Mouse (Mus musculus): ENCODE data around the gene Rmdn3. TPM values are rescaled to one million over a fixed set of nuclear protein-coding genes. Genes with fewer than 3 reads are reported as not detected.

The Rmdn3 gene
- polyA plus RNA-seq, 1 experiment: 15.8 TPM

- TF ChIP-seq CTCF (IDR thresholded peaks at IDR 0.05; ENCODE audit: low read depth, low read length) (no peak), POLR2A (IDR thresholded peaks at IDR 0.05; ENCODE audit: borderline replicate concordance, low read depth, low read length) (no peak)
- Histone ChIP-seq H3K4me3 (ENCODE audit: insufficient read depth, low read length) (no peak overlapping the region), H3K27ac (ENCODE audit: insufficient read depth, low read depth, low read length) (no peak overlapping the region), H3K4me1 (ENCODE audit: control insufficient read depth, insufficient read depth, low read length) (peaks cover 27% of the 10 kb centered on the region)
Measured at GRCm38 (mm10) chr2:119171574-119171973, 14.7 kb upstream of the Rmdn3 start.

- Histone ChIP-seq H3K27ac (ENCODE audit: insufficient read depth, low read depth, low read length) (no peak overlapping the region), H3K4me1 (ENCODE audit: control insufficient read depth, insufficient read depth, low read length) (peaks cover 28% of the 10 kb centered on the region), H3K4me3 (ENCODE audit: insufficient read depth, low read length) (no peak overlapping the region)
- TF ChIP-seq CTCF (IDR thresholded peaks at IDR 0.05; ENCODE audit: low read depth, low read length) (no peak), POLR2A (IDR thresholded peaks at IDR 0.05; ENCODE audit: borderline replicate concordance, low read depth, low read length) (no peak)
Measured at GRCm38 (mm10) chr2:119170282-119170681, 13.4 kb upstream of the Rmdn3 start.

DNA sequence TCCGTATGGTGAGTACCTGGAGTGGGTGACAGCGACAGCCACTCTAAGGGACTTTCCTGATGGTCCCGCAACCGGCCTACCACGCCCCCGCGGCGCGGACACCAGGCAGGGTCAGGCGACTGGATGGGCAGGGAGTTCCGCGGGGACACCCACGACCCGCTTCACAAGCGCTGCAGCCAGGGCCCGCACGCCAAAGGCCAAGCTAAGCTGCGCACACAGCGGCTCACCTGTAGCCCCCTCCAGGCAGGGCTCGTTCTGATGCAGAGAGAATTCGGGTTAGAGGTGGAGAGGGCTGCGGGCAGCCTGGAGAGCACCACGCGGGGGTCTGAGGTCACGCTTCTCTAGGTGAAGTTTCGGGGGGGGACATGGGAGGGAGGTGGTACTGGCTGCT, 11.0 kb upstream of the Rmdn3 start:
- Histone ChIP-seq H3K4me3 (ENCODE audit: insufficient read depth, low read length) (peak overlapping the region; percentile 61), H3K4me1 (ENCODE audit: control insufficient read depth, insufficient read depth, low read length) (peaks cover 29% of the 10 kb centered on the region), H3K27ac (ENCODE audit: insufficient read depth, low read depth, low read length) (no peak overlapping the region)
- TF ChIP-seq POLR2A (IDR thresholded peaks at IDR 0.05; ENCODE audit: borderline replicate concordance, low read depth, low read length): no peak

DNA sequence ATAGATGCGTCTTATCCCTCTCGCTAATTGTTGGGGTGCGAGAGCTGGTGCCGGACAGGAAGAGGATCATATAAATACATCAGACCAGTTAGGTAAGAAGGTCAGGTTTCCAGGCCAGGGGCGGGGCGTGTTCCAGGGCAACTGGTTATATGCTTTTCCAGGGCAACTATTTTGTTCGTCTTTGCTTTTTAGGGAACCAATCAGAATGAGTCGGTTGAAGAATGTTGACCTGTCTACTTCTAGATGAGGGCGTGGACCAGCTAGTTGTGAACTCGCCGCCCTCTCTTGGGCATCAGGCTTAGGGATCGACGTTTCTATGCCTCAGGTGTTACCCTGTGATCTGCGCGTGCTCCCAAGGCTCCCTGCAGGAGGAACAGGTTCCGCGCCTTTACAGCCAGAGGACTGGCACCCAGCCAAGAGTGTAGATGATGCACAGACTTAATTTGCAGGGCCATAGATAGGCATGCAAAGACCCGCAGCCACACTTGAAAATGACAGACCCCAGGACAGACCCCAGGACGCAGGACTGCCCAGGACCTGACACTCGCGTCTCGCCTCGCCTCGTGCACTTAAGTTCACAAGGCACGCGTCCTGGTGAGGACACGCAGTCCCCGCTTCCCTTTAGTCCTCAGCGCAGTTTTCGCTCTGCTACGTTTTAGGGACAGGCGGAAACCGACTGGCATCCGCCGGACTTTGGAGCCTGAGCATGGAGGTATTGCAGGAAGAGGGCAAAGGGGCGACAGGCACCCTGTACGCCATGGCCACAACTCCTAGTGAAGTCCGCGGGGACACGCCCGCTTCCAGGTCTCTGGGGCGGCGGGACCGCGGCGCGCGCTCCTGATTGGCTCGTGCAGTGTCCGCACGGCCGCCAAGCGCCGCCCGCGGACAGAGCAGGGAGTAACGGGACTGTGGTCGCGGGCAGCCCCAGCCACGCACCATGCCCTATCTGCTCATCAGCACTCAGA, 10.3 kb upstream of the Rmdn3 start, which contains the start of gene Gchfr:
Gchfr (plus strand) TSS at position 873 of the 965 bp plus-strand sequence.
- TF ChIP-seq CTCF (IDR thresholded peaks at IDR 0.05; ENCODE audit: low read depth, low read length): no peak
- TF ChIP-seq POLR2A (IDR thresholded peaks at IDR 0.05; ENCODE audit: borderline replicate concordance, low read depth, low read length): no peak
- H3K4me1 ChIP-seq (ENCODE audit: control insufficient read depth, insufficient read depth, low read length): peaks cover 26% of the 10 kb centered on the region
- no peak within 1 kb of the TSS for H3K27ac ChIP-seq (ENCODE audit: insufficient read depth, low read depth, low read length)
- H3K4me3 ChIP-seq (ENCODE audit: insufficient read depth, low read length): peak within 1 kb of the TSS; percentile 61

- Histone ChIP-seq H3K27ac (ENCODE audit: insufficient read depth, low read depth, low read length) (no peak overlapping the region), H3K4me3 (ENCODE audit: insufficient read depth, low read length) (no peak overlapping the region), H3K4me1 (ENCODE audit: control insufficient read depth, insufficient read depth, low read length) (peaks cover 24% of the 10 kb centered on the region)
- TF ChIP-seq POLR2A (IDR thresholded peaks at IDR 0.05; ENCODE audit: borderline replicate concordance, low read depth, low read length): no peak
- no peak for TF ChIP-seq CTCF (IDR thresholded peaks at IDR 0.05; ENCODE audit: low read depth, low read length)
Measured at GRCm38 (mm10) chr2:119165401-119165800, 8.6 kb upstream of the Rmdn3 start.

DNA sequence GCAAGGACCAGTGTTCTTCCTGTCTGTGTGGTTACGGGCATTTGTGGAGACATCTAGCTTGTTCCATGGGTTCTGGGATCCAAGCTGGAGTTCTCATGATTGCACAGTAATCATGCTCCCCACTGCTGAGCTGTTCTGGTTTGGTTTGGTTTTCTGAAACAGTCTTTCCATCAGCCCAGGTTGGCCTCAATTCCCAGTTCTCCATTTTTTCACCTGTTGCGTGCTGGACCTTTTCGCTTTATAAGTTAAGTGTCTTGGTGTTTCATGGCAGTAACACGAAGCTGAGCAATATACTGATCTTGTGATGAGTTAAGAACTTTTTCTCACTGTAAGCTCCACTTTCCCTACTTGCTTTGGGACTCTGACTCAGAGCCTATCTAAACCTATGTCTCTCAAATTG, 7.2 kb upstream of the Rmdn3 start:
- TF ChIP-seq CTCF (IDR thresholded peaks at IDR 0.05; ENCODE audit: low read depth, low read length) (no peak), POLR2A (IDR thresholded peaks at IDR 0.05; ENCODE audit: borderline replicate concordance, low read depth, low read length) (no peak)
- peaks cover 15% of the 10 kb centered on the region for H3K4me1 ChIP-seq (ENCODE audit: control insufficient read depth, insufficient read depth, low read length)
- no peak overlapping the region for H3K27ac ChIP-seq (ENCODE audit: insufficient read depth, low read depth, low read length)
- H3K4me3 ChIP-seq (ENCODE audit: insufficient read depth, low read length): no peak overlapping the region

- Histone ChIP-seq H3K4me1 (ENCODE audit: control insufficient read depth, insufficient read depth, low read length) (peaks cover 15% of the 10 kb centered on the region), H3K27ac (ENCODE audit: insufficient read depth, low read depth, low read length) (no peak overlapping the region), H3K4me3 (ENCODE audit: insufficient read depth, low read length) (no peak overlapping the region)
- TF ChIP-seq CTCF (IDR thresholded peaks at IDR 0.05; ENCODE audit: low read depth, low read length) (no peak), POLR2A (IDR thresholded peaks at IDR 0.05; ENCODE audit: borderline replicate concordance, low read depth, low read length) (no peak)
Measured at GRCm38 (mm10) chr2:119163135-119163534, 6.3 kb upstream of the Rmdn3 start.

DNA sequence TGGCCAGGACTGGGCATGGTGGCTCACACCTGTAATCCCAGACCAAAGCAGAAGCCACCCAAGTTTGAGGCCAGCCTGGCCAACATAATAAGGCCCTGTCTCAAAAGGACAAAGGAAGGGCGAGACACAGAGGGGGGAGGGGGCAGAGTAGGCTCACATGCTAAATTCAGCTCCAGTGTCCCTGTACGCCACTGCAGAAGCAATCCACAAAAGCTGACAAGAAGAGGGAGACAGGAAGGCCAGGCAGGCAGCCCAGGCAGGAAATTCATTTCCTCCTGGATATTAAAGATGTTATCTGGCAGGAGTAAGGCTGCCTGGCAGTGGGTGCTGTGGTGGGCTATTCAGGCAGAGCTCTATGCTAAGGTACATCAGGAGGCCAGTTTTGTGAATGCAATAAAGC, 4.4 kb upstream of the Rmdn3 start:
- peaks cover 12% of the 10 kb centered on the region for H3K4me1 ChIP-seq (ENCODE audit: control insufficient read depth, insufficient read depth, low read length)
- no peak overlapping the region for H3K27ac ChIP-seq (ENCODE audit: insufficient read depth, low read depth, low read length)
- no peak overlapping the region for H3K4me3 ChIP-seq (ENCODE audit: insufficient read depth, low read length)
- TF ChIP-seq CTCF (IDR thresholded peaks at IDR 0.05; ENCODE audit: low read depth, low read length) (no peak), POLR2A (IDR thresholded peaks at IDR 0.05; ENCODE audit: borderline replicate concordance, low read depth, low read length) (no peak)

DNA sequence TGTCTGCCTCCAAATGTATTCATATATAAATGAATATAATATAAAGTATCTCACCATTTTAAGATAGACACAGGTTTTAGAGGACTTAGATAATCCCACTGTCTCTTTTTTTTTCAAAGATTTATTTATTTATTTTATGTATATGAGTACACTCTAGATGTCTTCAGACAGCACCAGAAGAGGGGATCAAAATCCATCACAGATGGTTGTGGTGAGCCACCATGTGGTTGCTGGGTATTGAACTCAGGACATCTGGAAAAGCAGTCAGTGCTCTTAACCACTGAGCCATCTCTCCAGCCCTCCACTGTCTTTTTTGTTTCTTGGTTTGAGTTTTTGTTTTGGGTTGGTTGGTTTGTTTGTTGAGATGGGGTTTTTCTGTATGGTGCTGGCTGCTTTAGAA, 1.0 kb upstream of the Rmdn3 start:
- Histone ChIP-seq H3K4me3 (ENCODE audit: insufficient read depth, low read length) (no peak overlapping the region), H3K4me1 (ENCODE audit: control insufficient read depth, insufficient read depth, low read length) (peaks cover 13% of the 10 kb centered on the region), H3K27ac (ENCODE audit: insufficient read depth, low read depth, low read length) (no peak overlapping the region)
- TF ChIP-seq POLR2A (IDR thresholded peaks at IDR 0.05; ENCODE audit: borderline replicate concordance, low read depth, low read length): no peak
- TF ChIP-seq CTCF (IDR thresholded peaks at IDR 0.05; ENCODE audit: low read depth, low read length): no peak

DNA sequence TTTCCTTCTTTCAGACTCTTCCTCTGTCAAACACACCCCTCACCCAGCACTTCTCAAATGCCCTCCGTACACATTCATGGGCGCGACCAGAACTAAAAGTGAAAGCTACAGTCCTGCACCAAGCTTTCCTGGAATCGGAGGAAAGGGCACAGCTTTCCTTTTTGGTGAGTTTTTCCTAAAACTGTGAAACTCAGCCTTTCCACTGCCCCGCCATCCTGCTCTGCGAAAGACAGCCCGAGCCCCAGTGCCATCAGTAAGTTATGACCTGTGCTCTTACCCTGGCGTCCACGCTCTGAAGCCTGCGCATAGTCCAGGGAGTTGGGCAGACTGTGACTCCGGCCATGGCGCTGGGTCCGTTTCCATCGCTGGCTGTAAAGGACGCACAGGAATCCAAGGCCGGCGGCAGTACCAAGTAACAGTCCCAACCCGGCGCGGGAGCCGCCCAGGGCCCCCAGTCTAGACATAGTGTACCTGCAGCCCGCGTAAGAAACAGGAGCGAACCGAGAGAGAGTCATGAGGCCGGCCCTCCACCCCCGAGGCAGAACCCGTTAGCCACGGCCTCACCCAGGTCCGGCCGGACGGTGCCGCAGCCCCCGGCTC, 653 bp downstream of the Rmdn3 start:
- TF ChIP-seq POLR2A (IDR thresholded peaks at IDR 0.05; ENCODE audit: borderline replicate concordance, low read depth, low read length) (no peak), CTCF (IDR thresholded peaks at IDR 0.05; ENCODE audit: low read depth, low read length) (no peak)
- Histone ChIP-seq H3K4me1 (ENCODE audit: control insufficient read depth, insufficient read depth, low read length) (peaks cover 11% of the 10 kb centered on the region), H3K27ac (ENCODE audit: insufficient read depth, low read depth, low read length) (no peak overlapping the region), H3K4me3 (ENCODE audit: insufficient read depth, low read length) (peak overlapping the region; percentile 92)
